Mouse (Mus musculus) stomach, embryonic 14.5 days (tissue): Measurements from ENCODE around the gene Wtip. TPM values are rescaled to one million over a fixed set of nuclear protein-coding genes. Genes with fewer than 3 reads are reported as not detected.
"Not testable (repeated sequence)": the region's sequence is repeated elsewhere in the genome, so short reads cannot be mapped to it uniquely, and the experiment has no call there.

ENCODE experiments used
- ATAC-seq: fragments of 200-750 bp; cut with Nextera tagmentation; 2 replicates; pipeline ENCODE4 v1.8.0; 2017; ENCODE audit warnings: low read depth, moderate TSS enrichment; ENCODE audit not compliant: insufficient number of reproducible peaks, insufficient read depth, low FRiP score
- H3K27ac ChIP-seq: fragments of 300-500 bp; sonication (generic); 2 replicates; pipeline ENCODE4 v1.5.1; 2014; ENCODE audit warnings: mild to moderate bottlenecking, low read length, moderate library complexity, mixed read lengths
- H3K27me3 ChIP-seq: fragments of 300-500 bp; sonication (generic); 2 replicates; pipeline ENCODE4 v1.6.1; 2014; ENCODE audit warnings: low read length, control low read depth, mixed read lengths; ENCODE audit not compliant: control insufficient read depth, insufficient read depth
- H3K36me3 ChIP-seq: fragments of 300-500 bp; sonication (generic); 2 replicates; pipeline ENCODE4 v1.6.1; 2014; ENCODE audit warnings: mild to moderate bottlenecking, control low read depth, low read length, moderate library complexity, mixed read lengths; ENCODE audit not compliant: control insufficient read depth, insufficient read depth
- H3K4me1 ChIP-seq: fragments of 300-500 bp; sonication (generic); 2 replicates; pipeline ENCODE4 v1.6.1; 2014; ENCODE audit warnings: low read length, control low read depth, mixed read lengths; ENCODE audit not compliant: control insufficient read depth, insufficient read depth
- H3K4me2 ChIP-seq: fragments of 300-500 bp; sonication (generic); replicated peaks from 2 replicates; pipeline ENCODE4 v1.6.1; 2014; ENCODE audit warnings: low read depth, low read length, control low read depth
- H3K4me3 ChIP-seq: fragments of 300-500 bp; sonication (generic); 2 replicates; pipeline ENCODE4 v1.5.1; 2014; ENCODE audit warnings: low read depth, low read length, control low read depth
- H3K9ac ChIP-seq: fragments of 300-500 bp; sonication (generic); replicated peaks from 2 replicates; pipeline ENCODE4 v1.6.1; 2014; ENCODE audit warnings: low read depth, mild to moderate bottlenecking, control low read depth, low read length, moderate library complexity, mixed read lengths
- H3K9me3 ChIP-seq: fragments of 300-500 bp; sonication (generic); 2 replicates; pipeline ENCODE4 v1.6.1; 2016; ENCODE audit warnings: low read depth, low read length, control low read depth; ENCODE audit not compliant: control insufficient read depth
- WGBS: fragments of 180-500 bp; shearing (Covaris S2); extraction: QIAGEN DNeasy Blood & Tissue Kit; methylation state at CpG from one replicate; pipeline ENCODE4 v1.1.7; 2014; 5-methylcytosine and 5-hydroxymethylcytosine counted together
- polyA plus RNA-seq: library from polyadenylated mRNA; unstranded; fragments of >200 nt; fragmentation: Nextera tagmentation; extraction: Ambion mirVana; gene quantifications from 2 replicates; pipeline ENCODE4 v1.2.1, GENCODE M21; 2014

Gene Wtip
- polyA plus RNA-seq, 1 experiment from 2014 or later: 7.1 TPM

GRCm38 (mm10) chr7:34094911-34095481, 38.1 kb downstream of the Wtip start, which contains the start of gene Scgb1b30:
Scgb1b30 (plus strand) TSS chr7:34095431.
- 88% methylated on average over 3 of the region's 3 CpGs for WGBS
- Histone ChIP-seq H3K4me1 (no peaks in the 10 kb centered on the region), H3K4me2 (no peak within 1 kb of the TSS), H3K36me3 (no peaks in the 10 kb centered on the region), H3K9ac (no peak within 1 kb of the TSS), H3K27ac (no peak within 1 kb of the TSS), H3K9me3 (0 out of 2 replicates have a peak, but pooled peaks cover 6% of the 10 kb centered on the region), H3K4me3 (no peak within 1 kb of the TSS), H3K27me3 (no peaks in the 10 kb centered on the region)
- ATAC-seq: no peak

- not testable (repeated sequence) for H3K4me2 ChIP-seq
Measured at GRCm38 (mm10) chr7:34068132-34068531, 64.9 kb downstream of the Wtip start.

More at GRCm38 (mm10) chr7:34068132-34068531, 64.9 kb downstream of the Wtip start:
- H3K27ac ChIP-seq, H3K9me3 ChIP-seq, H3K4me1 ChIP-seq, H3K36me3 ChIP-seq, H3K9ac ChIP-seq, H3K27me3 ChIP-seq, ATAC-seq, H3K4me3 ChIP-seq: not testable (repeated sequence)
- WGBS: 73% methylated on average over 5 of the region's 5 CpGs

Other genes with a start within 250 kb of the Wtip start
- gene Scgb2b26, start 188.2 kb downstream of the Wtip start, polyA plus RNA-seq: not detected in 2 replicates
- not detected in 2 replicates for gene Scgb2b27, start 119.3 kb downstream of the Wtip start, polyA plus RNA-seq
- gene Scgb1b27, start 111.8 kb downstream of the Wtip start, polyA plus RNA-seq: not detected in 2 replicates
- gene Scgb1b30, start 37.8 kb downstream of the Wtip start, polyA plus RNA-seq: not detected in 2 replicates
- 193 and 196 TPM in 2 replicates for gene Uba2, start 36.3 kb upstream of the Wtip start, polyA plus RNA-seq
- 57.1 and 64.1 TPM in 2 replicates for gene Pdcd2l, start 63.4 kb upstream of the Wtip start, polyA plus RNA-seq
- 354 and 363 TPM in 2 replicates for gene Gpi1, start 97.1 kb upstream of the Wtip start, polyA plus RNA-seq
- gene Gm6096, start 117.8 kb upstream of the Wtip start, polyA plus RNA-seq: 0.70 and 0.80 TPM in 2 replicates
- gene 4931406P16Rik, start 180.3 kb upstream of the Wtip start, polyA plus RNA-seq: 41.0 and 47.8 TPM in 2 replicates